Comparison of ENCODE assay signal across 9 mouse cellular contexts in the genomic region with DNA sequence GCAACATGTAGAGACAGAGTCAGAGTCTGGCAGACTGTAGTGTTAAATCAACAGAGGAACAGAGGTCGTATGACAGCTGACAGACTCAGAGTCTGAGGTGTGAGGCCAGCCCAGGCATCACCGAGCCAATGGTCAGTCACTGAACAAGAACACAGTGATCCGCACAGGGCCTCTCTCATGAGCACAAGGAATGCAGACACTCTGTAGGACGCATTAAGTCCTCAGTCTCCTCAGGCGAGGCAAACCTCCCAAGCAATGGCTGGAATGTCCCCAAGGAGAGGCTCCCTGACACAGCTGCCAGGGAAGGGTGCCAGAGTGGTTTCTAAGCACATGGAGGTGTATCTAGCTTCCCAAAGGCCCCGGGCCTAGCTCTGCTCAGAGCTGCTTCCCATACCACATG.
A peak's percentile ranks its signal among the peaks of the same experiment; 100 is the strongest.
DNase-seq lines count a peak whose midpoint lies in the region; ATAC-seq lines count a peak whose summit lies in the region.
"Had no signal": no experiment of that assay in that cellular context is flagged by ENCODE, and none has a peak within 500 bp of the region (broad histone marks: within the 10 kb centered on the region; RNA-seq: fewer than 3 reads in every experiment).

No protein-coding gene starts in this region.

- H3K36me3 ChIP-seq in midbrain, embryonic 15.5 days (replicated peaks) = no peaks in the 10 kb centered on the region
- no peaks in the 10 kb centered on the region; the same call in 1 of the 2 replicates for H3K36me3 ChIP-seq in hindbrain, embryonic 12.5 days
- no peaks in the 10 kb centered on the region for H3K36me3 ChIP-seq in forebrain, embryonic 12.5 days (replicated peaks)
- H3K36me3 ChIP-seq: neural tube, embryonic 13.5 days had no signal

- H3K27ac ChIP-seq in midbrain, embryonic 15.5 days = no peak overlapping the region
- no peak overlapping the region for H3K27ac ChIP-seq in hindbrain, embryonic 12.5 days
- no peak overlapping the region for H3K27ac ChIP-seq in forebrain, embryonic 12.5 days
- H3K27ac ChIP-seq: neural tube, embryonic 13.5 days had no signal

- no peak overlapping the region for H3K4me3 ChIP-seq in midbrain, embryonic 15.5 days
- no peak overlapping the region for H3K4me3 ChIP-seq in hindbrain, embryonic 12.5 days
- no peak overlapping the region for H3K4me3 ChIP-seq in forebrain, embryonic 12.5 days (replicated peaks)
- H3K4me3 ChIP-seq: neural tube, embryonic 13.5 days had no signal

- 73% methylated on average over 6 of the region's 6 CpGs for WGBS in midbrain, embryonic 15.5 days
- WGBS in hindbrain, embryonic 12.5 days = 69% methylated on average over 6 of the region's 6 CpGs
- 68% methylated on average over 6 of the region's 6 CpGs for WGBS in forebrain, embryonic 12.5 days

- H3K9ac ChIP-seq in midbrain, embryonic 15.5 days = no peak overlapping the region
- no peak overlapping the region for H3K9ac ChIP-seq in hindbrain, embryonic 12.5 days
- no peak overlapping the region for H3K9ac ChIP-seq in forebrain, embryonic 12.5 days
- H3K9ac ChIP-seq: neural tube, embryonic 13.5 days had no signal

- no peak for ATAC-seq in midbrain, embryonic 15.5 days (replicated peaks)
- ATAC-seq in hindbrain, embryonic 12.5 days (ENCODE audit: low FRiP score) = no peak
- no peak for ATAC-seq in forebrain, embryonic 12.5 days (ENCODE audit: low FRiP score)

- H3K4me2 ChIP-seq in midbrain, embryonic 15.5 days = no peak overlapping the region
- no peak overlapping the region for H3K4me2 ChIP-seq in hindbrain, embryonic 12.5 days (replicated peaks)
- no peak overlapping the region for H3K4me2 ChIP-seq in forebrain, embryonic 12.5 days
- H3K4me2 ChIP-seq: neural tube, embryonic 13.5 days had no signal

- peak; percentile 13 for DNase-seq in retina, embryonic 14.5 days (ENCODE audit: low spot score)
- no peak for DNase-seq in retina, postnatal 1 day
- DNase-seq in heart, adult 9 months (ENCODE audit: low spot score in 2 of 2) = peak; percentile 44 to 63
- peak; percentile 62 to 80 for DNase-seq in kidney, postnatal 25 days
- peak; percentile 49 for DNase-seq in testis, postnatal 10 days (ENCODE audit: low spot score)

- no peaks in the 10 kb centered on the region for H3K9me3 ChIP-seq in midbrain, embryonic 15.5 days
- H3K9me3 ChIP-seq in hindbrain, embryonic 12.5 days (replicated peaks) = no peaks in the 10 kb centered on the region
- H3K9me3 ChIP-seq in forebrain, embryonic 12.5 days = no peaks in the 10 kb centered on the region
- H3K9me3 ChIP-seq: neural tube, embryonic 13.5 days had no signal

- no peaks in the 10 kb centered on the region for H3K27me3 ChIP-seq in midbrain, embryonic 15.5 days (replicated peaks)
- H3K27me3 ChIP-seq in hindbrain, embryonic 12.5 days = no peaks in the 10 kb centered on the region
- H3K27me3 ChIP-seq in forebrain, embryonic 12.5 days = no peaks in the 10 kb centered on the region
- H3K27me3 ChIP-seq: neural tube, embryonic 13.5 days had no signal

- no peaks in the 10 kb centered on the region for H3K4me1 ChIP-seq in midbrain, embryonic 15.5 days
- H3K4me1 ChIP-seq in hindbrain, embryonic 12.5 days = no peaks in the 10 kb centered on the region
- H3K4me1 ChIP-seq in forebrain, embryonic 12.5 days = peaks cover 7% of the 10 kb centered on the region; the same call in 1 of the 2 replicates
